Mouse (Mus musculus): ENCODE results near the gene Rgs13. TPM values are rescaled to one million over a fixed set of nuclear protein-coding genes. Genes with fewer than 3 reads are reported as not detected.

Rgs13 gene
- 0.56 and 0.59 TPM in 2 replicates for polyA plus RNA-seq (2012; rRNA removed)

DNA sequence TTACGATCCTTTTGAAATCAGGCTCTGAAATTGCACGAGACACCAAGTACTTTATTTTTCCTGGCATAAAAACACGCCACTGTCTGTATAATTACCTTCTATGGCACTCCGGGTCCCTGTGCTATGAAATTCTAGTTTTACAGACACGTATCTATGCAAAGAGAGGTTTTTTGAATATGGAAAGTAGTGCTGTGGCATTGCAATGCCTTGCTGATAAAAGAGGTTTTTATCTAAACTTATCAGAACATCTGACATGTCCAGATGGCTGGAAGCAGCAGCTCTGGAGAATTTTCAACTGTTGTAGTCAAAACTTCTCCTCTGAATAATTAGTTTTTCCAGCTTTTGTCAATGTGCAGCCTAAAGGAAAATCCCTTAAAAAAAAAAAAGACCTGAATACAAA, at the start of gene Rgs13:
Gene Rgs13, minus strand, starts transcription at position 207 of the 400 bp plus-strand sequence.
- peak; percentile 84 for DNase-seq (ENCODE audit: low read depth)
- TF ChIP-seq POLR2A (IDR thresholded peaks at IDR 0.05; ENCODE audit: borderline replicate concordance, extremely low read depth, insufficient read depth, insufficient read length, poor library complexity, severe bottlenecking) (no peak), CTCF (IDR thresholded peaks at IDR 0.05; ENCODE audit: borderline replicate concordance, extremely low read depth, insufficient read depth, insufficient read length) (no peak)

DNA sequence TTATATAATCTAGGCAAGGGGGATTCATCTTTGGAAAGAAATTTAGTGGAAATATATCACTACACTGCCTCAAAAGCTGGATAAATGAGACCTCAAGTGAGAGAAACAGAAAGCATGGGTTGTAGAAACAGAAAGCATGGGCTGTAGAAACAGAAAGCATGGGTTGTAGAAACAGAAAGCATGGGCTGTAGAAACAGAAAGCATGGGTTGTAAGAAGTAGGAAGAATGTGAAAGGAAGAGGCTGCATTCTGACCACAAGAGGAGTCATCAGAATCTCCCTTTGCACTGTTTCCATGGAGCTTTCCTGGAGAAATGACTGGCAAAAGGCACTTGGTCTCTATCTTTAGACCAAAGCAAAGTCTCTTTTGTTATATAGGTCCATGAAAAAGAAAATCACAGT, 38.1 kb upstream of the Rgs13 start:
- no peak for TF ChIP-seq POLR2A (IDR thresholded peaks at IDR 0.05; ENCODE audit: borderline replicate concordance, extremely low read depth, insufficient read depth, insufficient read length, poor library complexity, severe bottlenecking)
- TF ChIP-seq CTCF (IDR thresholded peaks at IDR 0.05; ENCODE audit: borderline replicate concordance, extremely low read depth, insufficient read depth, insufficient read length) = no peak
- DNase-seq (ENCODE audit: low read depth) = no peak

DNA sequence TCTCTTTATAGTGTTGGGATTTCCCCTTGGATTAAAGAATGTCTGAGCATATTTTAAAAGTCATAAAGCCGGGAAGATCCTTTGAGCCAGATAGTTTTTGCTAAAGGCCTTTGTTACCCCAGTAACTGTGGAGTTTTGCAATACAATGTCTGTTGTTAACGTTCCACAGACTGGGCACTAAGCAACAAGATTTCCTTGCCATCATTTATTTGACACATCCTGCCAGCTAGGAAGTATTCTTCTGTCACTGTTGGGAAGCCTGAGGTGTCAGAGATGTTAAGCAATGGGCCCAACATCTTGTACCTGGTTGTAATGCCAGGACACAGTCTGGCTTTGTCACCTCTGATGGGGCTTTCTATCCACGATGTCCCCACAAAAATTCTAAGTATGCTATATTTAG, 33.7 kb upstream of the Rgs13 start:
- DNase-seq (ENCODE audit: low read depth) = no peak

DNA sequence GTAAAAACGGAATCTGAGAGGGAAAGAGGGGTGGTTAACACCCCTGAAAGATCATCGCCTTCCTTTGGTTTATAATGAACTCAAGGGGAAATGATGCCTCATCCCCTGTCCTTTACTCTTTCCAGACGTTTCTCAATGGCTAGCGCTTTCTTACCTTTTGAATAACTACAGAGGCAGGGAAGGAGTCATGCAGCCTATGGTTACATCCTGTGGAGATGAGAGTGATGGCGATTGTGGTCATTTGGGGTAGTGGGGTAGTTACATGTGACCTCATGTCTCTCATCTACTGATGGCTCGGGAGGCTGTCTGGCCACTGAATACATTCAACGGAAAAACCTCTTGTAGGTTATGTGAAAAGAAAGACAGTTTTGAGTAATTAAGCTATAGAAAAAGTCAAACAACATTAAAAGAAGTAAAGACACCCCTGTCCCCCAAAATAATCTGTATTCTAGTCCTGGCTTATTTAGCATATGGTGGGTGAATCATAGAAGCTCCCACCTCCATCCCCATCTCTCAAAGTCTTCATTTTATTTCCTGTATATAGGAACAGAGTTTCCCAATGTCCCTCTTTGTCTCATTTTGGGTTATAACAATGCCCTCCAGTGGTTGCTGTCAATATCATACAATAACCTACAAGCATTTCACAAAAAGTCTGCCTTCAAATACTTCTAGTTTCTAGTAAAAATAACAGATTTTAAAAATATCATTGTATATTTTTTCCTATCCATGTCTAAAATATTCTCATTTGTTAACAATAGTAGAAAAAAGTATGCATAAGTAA, 29.3 kb upstream of the Rgs13 start:
- DNase-seq (ENCODE audit: low read depth) = no peak
- TF ChIP-seq CTCF (IDR thresholded peaks at IDR 0.05; ENCODE audit: borderline replicate concordance, extremely low read depth, insufficient read depth, insufficient read length) (no peak), POLR2A (IDR thresholded peaks at IDR 0.05; ENCODE audit: borderline replicate concordance, extremely low read depth, insufficient read depth, insufficient read length, poor library complexity, severe bottlenecking) (no peak)

More for the DNA sequence above, 33.7 kb upstream of the Rgs13 start:
- TF ChIP-seq POLR2A (IDR thresholded peaks at IDR 0.05; ENCODE audit: borderline replicate concordance, extremely low read depth, insufficient read depth, insufficient read length, poor library complexity, severe bottlenecking) (no peak), CTCF (IDR thresholded peaks at IDR 0.05; ENCODE audit: borderline replicate concordance, extremely low read depth, insufficient read depth, insufficient read length) (no peak)

DNA sequence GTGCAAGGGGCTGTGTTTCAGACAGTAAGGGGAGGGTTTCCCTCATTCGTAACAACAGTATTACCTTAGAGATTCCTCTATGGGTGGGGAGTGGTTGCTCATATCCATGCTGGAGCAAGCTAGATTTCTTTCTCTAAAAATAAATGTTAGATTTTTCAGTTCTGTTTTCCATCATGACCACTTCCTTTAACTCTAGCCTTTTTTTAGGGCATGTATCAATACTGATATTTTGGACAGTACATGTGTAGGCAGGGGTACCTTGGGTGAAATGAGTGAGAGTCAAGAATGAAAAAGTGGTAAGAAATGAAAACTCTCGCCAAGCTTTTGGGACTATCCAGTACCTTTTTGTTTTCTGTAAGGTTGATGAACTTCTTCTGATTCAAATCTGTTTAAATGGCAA, 27.6 kb upstream of the Rgs13 start:
- no peak for DNase-seq (ENCODE audit: low read depth)
- no peak for TF ChIP-seq CTCF (IDR thresholded peaks at IDR 0.05; ENCODE audit: borderline replicate concordance, extremely low read depth, insufficient read depth, insufficient read length)
- TF ChIP-seq POLR2A (IDR thresholded peaks at IDR 0.05; ENCODE audit: borderline replicate concordance, extremely low read depth, insufficient read depth, insufficient read length, poor library complexity, severe bottlenecking) = no peak

DNA sequence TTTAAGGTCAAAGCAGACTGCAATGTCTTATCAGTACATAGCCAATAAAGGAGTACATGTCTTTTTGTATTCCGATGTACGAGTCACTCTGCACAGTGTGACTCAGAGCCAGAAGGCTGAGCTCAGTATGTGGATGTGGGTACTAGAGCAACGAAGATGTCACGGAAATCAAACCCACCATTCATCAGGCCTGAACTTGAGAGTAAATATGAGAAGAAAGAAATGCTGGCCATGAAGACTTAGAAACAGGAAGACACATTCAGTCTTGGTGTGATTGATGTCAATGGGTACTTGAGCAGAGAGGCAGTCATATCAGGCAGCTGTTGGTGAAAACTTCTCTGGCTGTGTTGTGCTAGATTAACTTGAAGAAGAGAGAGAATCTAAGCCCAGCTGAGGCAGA, 25.8 kb upstream of the Rgs13 start:
- TF ChIP-seq CTCF (IDR thresholded peaks at IDR 0.05; ENCODE audit: borderline replicate concordance, extremely low read depth, insufficient read depth, insufficient read length) (no peak), POLR2A (IDR thresholded peaks at IDR 0.05; ENCODE audit: borderline replicate concordance, extremely low read depth, insufficient read depth, insufficient read length, poor library complexity, severe bottlenecking) (no peak)
- DNase-seq (ENCODE audit: low read depth) = no peak

DNA sequence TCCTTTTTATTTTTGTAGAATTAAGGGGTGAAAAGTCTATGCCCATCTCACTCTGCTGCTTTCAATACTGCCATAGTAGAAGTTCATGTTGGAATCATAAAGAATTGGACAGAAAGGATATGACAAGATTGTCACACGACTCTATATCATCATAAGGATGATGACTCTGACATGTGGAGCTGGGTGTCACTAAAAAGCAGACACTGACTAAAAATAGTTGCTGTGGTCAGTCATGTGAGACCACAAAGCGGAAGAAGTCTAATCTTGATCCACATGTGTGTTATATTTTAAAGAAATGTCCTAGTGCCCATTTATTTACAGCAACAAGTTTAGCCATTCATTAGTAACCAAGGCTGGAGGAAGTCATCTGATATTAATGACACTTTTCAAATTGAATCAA, 23.3 kb upstream of the Rgs13 start:
- DNase-seq (ENCODE audit: low read depth) = no peak
- TF ChIP-seq POLR2A (IDR thresholded peaks at IDR 0.05; ENCODE audit: borderline replicate concordance, extremely low read depth, insufficient read depth, insufficient read length, poor library complexity, severe bottlenecking) (no peak), CTCF (IDR thresholded peaks at IDR 0.05; ENCODE audit: borderline replicate concordance, extremely low read depth, insufficient read depth, insufficient read length) (no peak)

DNA sequence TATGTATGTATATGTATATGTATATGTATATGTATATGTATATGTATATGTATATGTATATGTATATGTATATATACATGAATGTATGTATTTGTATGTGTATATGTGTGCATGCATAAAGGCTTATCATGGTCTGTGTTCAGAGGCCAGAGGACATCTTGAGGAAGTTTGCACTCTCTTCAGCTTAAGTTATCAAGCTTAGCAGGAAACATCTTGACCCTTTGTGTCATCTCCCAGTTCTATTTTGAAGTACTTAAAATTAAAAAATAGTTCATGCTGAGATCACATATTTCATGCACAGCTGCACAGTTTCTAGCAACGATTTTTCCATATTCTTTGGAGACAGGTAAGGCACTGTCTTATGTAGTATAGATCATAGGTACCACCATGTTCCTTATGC, 22.4 kb upstream of the Rgs13 start:
- TF ChIP-seq CTCF (IDR thresholded peaks at IDR 0.05; ENCODE audit: borderline replicate concordance, extremely low read depth, insufficient read depth, insufficient read length) = no peak
- TF ChIP-seq POLR2A (IDR thresholded peaks at IDR 0.05; ENCODE audit: borderline replicate concordance, extremely low read depth, insufficient read depth, insufficient read length, poor library complexity, severe bottlenecking) = no peak
- DNase-seq (ENCODE audit: low read depth) = no peak

DNA sequence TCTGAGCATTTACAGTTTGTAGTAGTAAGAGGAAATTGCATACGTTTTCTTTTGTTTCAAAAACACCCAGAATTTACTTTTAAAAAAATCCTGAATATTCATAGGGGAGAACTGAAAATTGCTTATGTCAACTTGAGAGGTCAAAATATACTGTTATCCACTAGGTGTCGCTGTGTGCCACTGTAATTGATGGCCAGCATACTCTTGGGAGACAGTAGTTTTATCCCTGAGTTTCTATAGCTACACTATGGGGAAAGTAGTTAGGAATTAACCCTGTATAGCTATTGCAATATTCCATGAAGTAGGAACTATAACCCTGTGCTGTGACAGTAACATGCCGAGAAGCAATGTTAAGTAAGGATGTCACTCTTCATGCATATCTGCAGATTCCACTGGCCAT, 20.5 kb upstream of the Rgs13 start:
- DNase-seq (ENCODE audit: low read depth) = peak; percentile 78
- peak; percentile 63 for TF ChIP-seq CTCF (IDR thresholded peaks at IDR 0.05; ENCODE audit: borderline replicate concordance, extremely low read depth, insufficient read depth, insufficient read length)
- TF ChIP-seq POLR2A (IDR thresholded peaks at IDR 0.05; ENCODE audit: borderline replicate concordance, extremely low read depth, insufficient read depth, insufficient read length, poor library complexity, severe bottlenecking) = no peak

DNA sequence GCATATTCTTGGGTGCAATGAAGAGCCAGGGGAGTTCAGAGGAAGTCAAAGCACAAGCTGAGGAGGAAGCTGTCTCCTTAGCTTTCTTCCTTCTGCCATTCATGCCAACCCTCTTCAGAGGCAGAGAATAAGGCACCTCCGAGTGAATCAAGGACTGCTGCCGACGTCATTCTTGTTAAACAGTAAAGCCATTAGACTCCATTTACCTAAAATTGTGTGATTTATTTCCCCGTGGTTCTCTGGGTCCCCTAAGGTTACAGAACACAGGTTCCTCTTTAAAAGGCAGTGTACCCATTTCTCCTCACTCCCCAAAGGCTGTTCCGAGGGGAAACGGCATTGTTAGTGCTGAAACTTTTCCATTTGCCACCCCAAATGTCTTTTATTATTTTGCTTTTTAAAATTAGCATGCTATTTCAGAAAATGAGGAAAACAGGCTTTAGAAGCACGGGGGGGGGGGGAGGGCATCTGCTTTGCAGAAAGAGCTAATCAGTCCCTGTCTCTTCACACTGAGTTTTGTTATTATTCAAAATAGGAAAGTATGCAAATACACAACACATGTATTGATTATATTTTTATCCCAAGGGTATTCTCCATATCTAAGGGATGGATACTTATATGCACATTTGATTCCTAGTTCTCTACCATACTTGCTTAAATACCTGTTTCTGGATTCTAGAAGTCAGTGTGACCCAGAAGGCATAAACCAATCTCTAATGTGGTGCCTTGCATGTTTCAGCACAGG, 9.7 kb upstream of the Rgs13 start:
- DNase-seq (ENCODE audit: low read depth) = no peak
- TF ChIP-seq POLR2A (IDR thresholded peaks at IDR 0.05; ENCODE audit: borderline replicate concordance, extremely low read depth, insufficient read depth, insufficient read length, poor library complexity, severe bottlenecking) (no peak), CTCF (IDR thresholded peaks at IDR 0.05; ENCODE audit: borderline replicate concordance, extremely low read depth, insufficient read depth, insufficient read length) (no peak)

DNA sequence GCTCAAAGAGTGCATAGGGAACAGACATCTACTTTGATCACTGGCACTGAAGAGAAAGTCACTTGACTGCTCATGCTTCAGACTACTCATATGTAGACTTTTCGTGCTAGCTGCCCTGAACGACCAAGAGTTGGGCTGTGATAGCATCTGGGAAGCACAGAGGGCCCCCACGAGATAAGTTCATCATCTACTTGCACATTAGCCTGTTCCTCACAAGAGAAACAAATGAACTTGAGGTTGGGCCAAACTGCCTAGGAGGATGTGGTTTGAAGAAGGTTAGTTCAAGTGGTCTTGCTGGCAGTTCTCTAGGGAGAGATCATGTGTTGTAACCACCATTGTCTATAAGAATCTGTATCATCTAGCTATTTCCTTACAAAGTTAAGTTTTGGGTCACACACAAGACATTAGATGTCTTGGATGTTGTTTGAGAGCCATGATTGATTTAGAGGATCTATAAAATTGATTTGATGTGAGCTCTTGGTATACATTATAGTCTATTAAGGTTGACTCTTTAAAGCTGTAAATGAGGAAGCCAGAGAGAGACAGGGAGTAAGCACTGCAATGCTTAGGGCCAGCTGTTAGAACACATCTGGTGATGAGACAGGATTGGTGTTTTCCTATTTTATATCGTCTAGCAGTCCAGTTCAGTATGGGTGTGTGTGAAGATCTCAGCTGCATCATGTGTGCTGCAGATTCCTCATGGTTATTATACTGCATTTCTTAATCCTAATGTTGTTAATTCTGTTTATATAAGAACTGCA, 8.0 kb upstream of the Rgs13 start:
- DNase-seq (ENCODE audit: low read depth) = no peak
- TF ChIP-seq CTCF (IDR thresholded peaks at IDR 0.05; ENCODE audit: borderline replicate concordance, extremely low read depth, insufficient read depth, insufficient read length) = no peak
- no peak for TF ChIP-seq POLR2A (IDR thresholded peaks at IDR 0.05; ENCODE audit: borderline replicate concordance, extremely low read depth, insufficient read depth, insufficient read length, poor library complexity, severe bottlenecking)

Measured in brain, embryonic 14.5 days (tissue).